Mouse (Mus musculus): ENCODE data around the gene Gm26920.

- no peak for TF ChIP-seq HCFC1 (IDR thresholded peaks at IDR 0.05; ENCODE audit: borderline replicate concordance, insufficient read depth, low read length)
- TF ChIP-seq CHD2 (IDR thresholded peaks at IDR 0.05; ENCODE audit: low read depth, low read length) = no peak
- no peak for TF ChIP-seq MAFK (IDR thresholded peaks at IDR 0.05; ENCODE audit: insufficient read depth, low read depth, low read length)
- no peak for TF ChIP-seq ZNF384 (IDR thresholded peaks at IDR 0.05; ENCODE audit: low read depth, low read length)
These were observed 5.4 kb upstream of the Gm26920 start for GRCm38 (mm10) chr7:30095551-30096125.

Measured in ES-E14 (cell line).